Mouse (Mus musculus): ENCODE results near the gene Lrrtm4.

The Lrrtm4 gene

GRCm38 (mm10) chr6:80018765-80019164, at the start of gene Lrrtm4:
Gene Lrrtm4, plus strand, starts transcription at chr6:80018877.
- DNase-seq: no peak

GRCm38 (mm10) chr6:80019189-80019860, 648 bp downstream of the Lrrtm4 start:
- DNase-seq: no peak

- DNase-seq: no peak
These were observed 1.2 kb downstream of the Lrrtm4 start for GRCm38 (mm10) chr6:80019861-80020230.

GRCm38 (mm10) chr6:80056849-80057248, 38.2 kb downstream of the Lrrtm4 start:
- DNase-seq: no peak

GRCm38 (mm10) chr6:80078001-80078400, 59.3 kb downstream of the Lrrtm4 start:
- no peak for DNase-seq

GRCm38 (mm10) chr6:80079290-80079689, 60.6 kb downstream of the Lrrtm4 start:
- no peak for DNase-seq

GRCm38 (mm10) chr6:80094909-80095308, 76.2 kb downstream of the Lrrtm4 start:
- DNase-seq: no peak

- no peak for DNase-seq
These were observed 86.7 kb downstream of the Lrrtm4 start for GRCm38 (mm10) chr6:80105343-80105742.

GRCm38 (mm10) chr6:80105843-80106242, 87.2 kb downstream of the Lrrtm4 start:
- no peak for DNase-seq

GRCm38 (mm10) chr6:80126419-80126818, 107.7 kb downstream of the Lrrtm4 start:
- DNase-seq: no peak

- no peak for DNase-seq
These were observed 143.9 kb downstream of the Lrrtm4 start for GRCm38 (mm10) chr6:80162585-80162984.

- no peak for DNase-seq
These were observed 163.2 kb downstream of the Lrrtm4 start for GRCm38 (mm10) chr6:80181916-80182315.

GRCm38 (mm10) chr6:80182353-80182752, 163.7 kb downstream of the Lrrtm4 start:
- no peak for DNase-seq

GRCm38 (mm10) chr6:80185489-80186113, 166.9 kb downstream of the Lrrtm4 start:
- no peak for DNase-seq

GRCm38 (mm10) chr6:80186791-80187190, 168.1 kb downstream of the Lrrtm4 start:
- no peak for DNase-seq

- no peak for DNase-seq
These were observed 190.8 kb downstream of the Lrrtm4 start for GRCm38 (mm10) chr6:80209476-80209875.

GRCm38 (mm10) chr6:80210281-80210680, 191.6 kb downstream of the Lrrtm4 start:
- no peak for DNase-seq

GRCm38 (mm10) chr6:80261595-80261994, 242.9 kb downstream of the Lrrtm4 start:
- DNase-seq: no peak

GRCm38 (mm10) chr6:80263972-80264371, 245.3 kb downstream of the Lrrtm4 start:
- no peak for DNase-seq

- DNase-seq: no peak
These were observed 245.9 kb downstream of the Lrrtm4 start for GRCm38 (mm10) chr6:80264584-80264983.

GRCm38 (mm10) chr6:80265746-80266145, 247.1 kb downstream of the Lrrtm4 start:
- no peak for DNase-seq

- no peak for DNase-seq
These were observed 268.3 kb downstream of the Lrrtm4 start for GRCm38 (mm10) chr6:80286968-80287367.

- DNase-seq: no peak
These were observed 283.2 kb downstream of the Lrrtm4 start for GRCm38 (mm10) chr6:80301871-80302270.

GRCm38 (mm10) chr6:80303568-80303967, 284.9 kb downstream of the Lrrtm4 start:
- no peak for DNase-seq

- DNase-seq: no peak
These were observed 309.7 kb downstream of the Lrrtm4 start for GRCm38 (mm10) chr6:80328391-80328790.

Measured in lung, postnatal 36 days (tissue).